Mouse (Mus musculus): ENCODE results near the gene Rgs7bp.

Gene Rgs7bp

GRCm38 (mm10) chr13:105054181-105054940, at the start of gene Rgs7bp:
Gene Rgs7bp (minus strand): TSS chr13:105054930.
- DNase-seq (ENCODE audit: low spot score) = peak; percentile 65

GRCm38 (mm10) chr13:105104385-105104784, 49.7 kb upstream of the Rgs7bp start:
- DNase-seq (ENCODE audit: low spot score) = no peak

GRCm38 (mm10) chr13:105100705-105101104, 46.0 kb upstream of the Rgs7bp start:
- DNase-seq (ENCODE audit: low spot score) = no peak

- DNase-seq (ENCODE audit: low spot score) = no peak
These were observed 41.6 kb upstream of the Rgs7bp start for GRCm38 (mm10) chr13:105096316-105096715.

- DNase-seq (ENCODE audit: low spot score) = no peak
These were observed 34.5 kb upstream of the Rgs7bp start for GRCm38 (mm10) chr13:105089276-105089675.

GRCm38 (mm10) chr13:105081862-105082261, 27.1 kb upstream of the Rgs7bp start, which contains the start of gene 4933425L06Rik:
Gene 4933425L06Rik (plus strand): TSS chr13:105082122.
- DNase-seq (ENCODE audit: low spot score) = no peak

- no peak for DNase-seq (ENCODE audit: low spot score)
These were observed 12.4 kb upstream of the Rgs7bp start for GRCm38 (mm10) chr13:105066890-105067845.

GRCm38 (mm10) chr13:105066119-105066518, 11.4 kb upstream of the Rgs7bp start:
- DNase-seq (ENCODE audit: low spot score) = no peak

GRCm38 (mm10) chr13:105055374-105055773, 644 bp upstream of the Rgs7bp start:
- peak; percentile 13 for DNase-seq (ENCODE audit: low spot score)

- DNase-seq (ENCODE audit: low spot score) = no peak
These were observed 195 bp upstream of the Rgs7bp start for GRCm38 (mm10) chr13:105054941-105055309.

- DNase-seq (ENCODE audit: low spot score) = no peak
These were observed 1.1 kb downstream of the Rgs7bp start for GRCm38 (mm10) chr13:105053618-105054017.

GRCm38 (mm10) chr13:105051432-105051831, 3.3 kb downstream of the Rgs7bp start:
- DNase-seq (ENCODE audit: low spot score) = no peak

- DNase-seq (ENCODE audit: low spot score) = no peak
These were observed 6.1 kb downstream of the Rgs7bp start for GRCm38 (mm10) chr13:105048662-105049061.

- no peak for DNase-seq (ENCODE audit: low spot score)
These were observed 7.4 kb downstream of the Rgs7bp start for GRCm38 (mm10) chr13:105047377-105047776.

- no peak for DNase-seq (ENCODE audit: low spot score)
These were observed 10.8 kb downstream of the Rgs7bp start for GRCm38 (mm10) chr13:105043882-105044281.

- no peak for DNase-seq (ENCODE audit: low spot score)
These were observed 16.4 kb downstream of the Rgs7bp start for GRCm38 (mm10) chr13:105038334-105038733.

- DNase-seq (ENCODE audit: low spot score) = no peak
These were observed 16.9 kb downstream of the Rgs7bp start for GRCm38 (mm10) chr13:105037816-105038215.

- no peak for DNase-seq (ENCODE audit: low spot score)
These were observed 22.8 kb downstream of the Rgs7bp start for GRCm38 (mm10) chr13:105031882-105032281.

- no peak for DNase-seq (ENCODE audit: low spot score)
These were observed 26.5 kb downstream of the Rgs7bp start for GRCm38 (mm10) chr13:105028276-105028675.

GRCm38 (mm10) chr13:105016577-105016976, 38.2 kb downstream of the Rgs7bp start:
- no peak for DNase-seq (ENCODE audit: low spot score)

- DNase-seq (ENCODE audit: low spot score) = no peak
These were observed 38.9 kb downstream of the Rgs7bp start for GRCm38 (mm10) chr13:105015710-105016404.

- DNase-seq (ENCODE audit: low spot score) = no peak
These were observed 43.4 kb downstream of the Rgs7bp start for GRCm38 (mm10) chr13:105011300-105011699.
